Mouse (Mus musculus) heart, embryonic 12.5 days (tissue): ENCODE results near the gene Gfm2. TPM values are rescaled to one million over a fixed set of nuclear protein-coding genes. Genes with fewer than 3 reads are reported as not detected.

Experiments used
- ATAC-seq: fragments of 200-750 bp; cut with Nextera tagmentation; 2 replicates; pipeline ENCODE4 v1.8.0; 2017; ENCODE audit warnings: moderate TSS enrichment, moderate library complexity; ENCODE audit not compliant: insufficient number of reproducible peaks, low FRiP score
- H3K27ac ChIP-seq: fragments of 300-500 bp; sonication (generic); 2 replicates; pipeline ENCODE4 v1.5.1; 2016; ENCODE audit warnings: mild to moderate bottlenecking, moderate library complexity; ENCODE audit not compliant: poor library complexity, severe bottlenecking
- H3K27me3 ChIP-seq: fragments of 300-500 bp; sonication (generic); replicated peaks from 2 replicates; pipeline ENCODE4 v1.6.1; 2016; ENCODE audit warnings: mild to moderate bottlenecking, moderate library complexity
- H3K36me3 ChIP-seq: fragments of 300-500 bp; sonication (generic); 2 replicates; pipeline ENCODE4 v1.6.1; 2016; ENCODE audit warnings: mild to moderate bottlenecking, moderate library complexity
- H3K4me1 ChIP-seq: fragments of 300-500 bp; sonication (generic); replicated peaks from 2 replicates; pipeline ENCODE4 v1.6.1; 2016; ENCODE audit warnings: mild to moderate bottlenecking
- H3K4me2 ChIP-seq: fragments of 300-500 bp; sonication (generic); 2 replicates; pipeline ENCODE4 v1.6.1; 2016; ENCODE audit warnings: mild to moderate bottlenecking, moderate library complexity
- H3K4me3 ChIP-seq: fragments of 300-500 bp; sonication (generic); 2 replicates; pipeline ENCODE4 v1.5.1; 2016; ENCODE audit warnings: mild to moderate bottlenecking
- H3K9ac ChIP-seq: fragments of 300-500 bp; sonication (generic); 2 replicates; pipeline ENCODE4 v1.6.1; 2016; ENCODE audit warnings: mild to moderate bottlenecking, moderate library complexity
- H3K9me3 ChIP-seq: fragments of 300-500 bp; sonication (generic); replicated peaks from 2 replicates; pipeline ENCODE4 v1.6.1; 2016; ENCODE audit warnings: mild to moderate bottlenecking, moderate library complexity
- WGBS: fragments of 180-500 bp; shearing (Covaris S2); methylation state at CpG from one replicate; pipeline ENCODE4 v1.1.7; 2016; 5-methylcytosine and 5-hydroxymethylcytosine counted together
- polyA plus RNA-seq: library from polyadenylated mRNA; unstranded; fragments of >200 nt; fragmentation: Nextera tagmentation; extraction: Ambion mirVana; gene quantifications from 2 replicates; pipeline ENCODE4 v1.2.1, GENCODE M21; 2016

Gfm2 gene
- polyA plus RNA-seq, 1 experiment from 2014 or later = 35.7 TPM

DNA sequence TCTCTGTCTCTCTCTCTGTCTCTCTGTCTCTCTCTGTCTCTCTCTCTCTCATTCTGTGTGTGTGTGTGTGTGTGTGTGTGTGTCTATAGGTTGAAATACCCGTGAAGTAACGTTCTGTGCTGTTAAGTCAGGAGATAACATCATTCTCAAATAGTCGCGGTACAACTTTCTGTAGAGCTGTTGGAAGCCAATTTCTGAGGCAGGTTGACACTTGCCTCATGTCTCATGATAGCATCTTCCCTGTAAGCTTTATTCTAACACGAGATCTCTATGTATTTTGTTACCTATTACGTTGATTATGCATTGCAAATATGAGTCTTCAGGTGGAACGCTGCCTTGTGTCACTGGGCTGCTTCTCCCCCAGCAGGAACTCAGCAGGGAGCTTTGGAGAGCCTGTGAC is 4.6 kb downstream of the Gfm2 start:
- Histone ChIP-seq H3K4me2 (no peak overlapping the region), H3K36me3 (peaks cover 32% of the 10 kb centered on the region), H3K4me3 (no peak overlapping the region), H3K9ac (no peak overlapping the region), H3K27me3 (no peaks in the 10 kb centered on the region), H3K27ac (no peak overlapping the region), H3K9me3 (no peaks in the 10 kb centered on the region), H3K4me1 (peaks cover 5% of the 10 kb centered on the region)
- no peak for ATAC-seq
- WGBS = 86% methylated on average over 7 of the region's 7 CpGs

- no peaks in the 10 kb centered on the region for H3K9me3 ChIP-seq
- H3K27me3 ChIP-seq = no peaks in the 10 kb centered on the region
- H3K27ac ChIP-seq = no peak overlapping the region
- 58% methylated on average over 4 of the region's 4 CpGs for WGBS
- no peaks in the 10 kb centered on the region for H3K4me1 ChIP-seq
- H3K4me2 ChIP-seq = no peak overlapping the region
- peaks cover 61% of the 10 kb centered on the region for H3K36me3 ChIP-seq
- no peak for ATAC-seq
- no peak overlapping the region for H3K4me3 ChIP-seq
- no peak overlapping the region for H3K9ac ChIP-seq
Observed at GRCm38 (mm10) chr13:97145834-97146233, 8.1 kb downstream of the Gfm2 start.

DNA sequence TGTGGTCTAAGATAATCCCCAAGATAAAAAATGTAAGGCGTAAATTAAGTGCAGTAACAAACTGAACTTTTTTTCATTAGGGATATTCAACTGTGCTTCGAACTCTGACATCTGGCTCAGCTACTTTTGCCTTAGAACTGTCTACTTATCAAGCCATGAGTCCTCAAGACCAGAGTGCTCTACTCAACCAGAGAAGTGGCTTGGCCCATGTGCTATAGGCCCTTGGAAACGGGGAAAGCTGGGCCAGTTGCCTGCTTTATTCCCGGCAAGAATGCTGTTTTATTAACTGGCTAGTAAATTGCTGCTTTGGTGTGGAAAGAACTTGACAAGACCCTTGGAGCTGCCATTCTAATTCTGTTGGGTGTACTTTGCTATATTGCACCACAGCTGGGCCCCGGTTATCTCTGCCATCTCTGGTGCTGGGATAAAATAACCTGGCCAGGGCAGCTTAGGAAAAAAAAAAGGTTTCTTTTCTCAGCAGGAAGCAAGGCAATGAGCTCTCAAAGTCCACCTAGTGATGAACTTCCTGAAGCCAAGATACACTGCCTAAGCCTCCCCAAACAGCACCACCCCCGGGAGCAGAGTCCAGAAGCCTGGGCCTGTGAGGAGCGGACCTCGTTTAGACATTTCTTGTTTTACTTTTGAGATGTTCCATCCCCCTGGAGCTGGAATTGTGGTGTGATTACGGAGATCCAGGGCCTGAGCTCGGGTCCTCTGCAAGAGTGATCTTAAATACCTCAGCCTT is 38.0 kb downstream of the Gfm2 start:
- Histone ChIP-seq H3K4me1 (no peaks in the 10 kb centered on the region), H3K36me3 (peaks cover 80% of the 10 kb centered on the region), H3K4me2 (no peak overlapping the region), H3K9me3 (no peaks in the 10 kb centered on the region), H3K27ac (no peak overlapping the region), H3K4me3 (no peak overlapping the region), H3K27me3 (no peaks in the 10 kb centered on the region), H3K9ac (no peak overlapping the region)
- no peak for ATAC-seq
- 81% methylated on average over 10 of the region's 10 CpGs for WGBS

DNA sequence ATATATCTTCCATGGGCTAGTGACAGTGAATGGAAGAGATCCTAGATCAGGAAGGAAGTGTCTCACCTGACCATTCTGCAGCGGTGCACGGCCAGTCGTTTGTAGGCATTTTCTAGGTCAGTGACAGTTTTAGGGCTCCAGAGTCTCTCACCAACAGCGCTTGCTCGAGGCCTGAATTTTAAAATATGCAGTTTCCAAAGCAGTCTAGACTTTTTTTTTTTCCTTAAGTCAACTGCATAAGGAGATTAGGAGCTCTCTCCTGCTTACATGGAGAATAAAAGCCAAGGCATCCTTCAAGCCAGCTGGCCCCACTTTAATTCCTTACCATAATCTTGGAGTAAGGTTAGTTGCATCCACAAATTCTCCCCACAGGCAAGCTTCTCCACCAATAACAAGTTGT is 39.0 kb downstream of the Gfm2 start:
- Histone ChIP-seq H3K9me3 (no peaks in the 10 kb centered on the region), H3K27ac (no peak overlapping the region), H3K36me3 (peaks cover 80% of the 10 kb centered on the region), H3K4me2 (no peak overlapping the region), H3K4me1 (no peaks in the 10 kb centered on the region), H3K9ac (no peak overlapping the region), H3K4me3 (no peak overlapping the region), H3K27me3 (no peaks in the 10 kb centered on the region)
- WGBS = 85% methylated on average over 5 of the region's 5 CpGs
- no peak for ATAC-seq

DNA sequence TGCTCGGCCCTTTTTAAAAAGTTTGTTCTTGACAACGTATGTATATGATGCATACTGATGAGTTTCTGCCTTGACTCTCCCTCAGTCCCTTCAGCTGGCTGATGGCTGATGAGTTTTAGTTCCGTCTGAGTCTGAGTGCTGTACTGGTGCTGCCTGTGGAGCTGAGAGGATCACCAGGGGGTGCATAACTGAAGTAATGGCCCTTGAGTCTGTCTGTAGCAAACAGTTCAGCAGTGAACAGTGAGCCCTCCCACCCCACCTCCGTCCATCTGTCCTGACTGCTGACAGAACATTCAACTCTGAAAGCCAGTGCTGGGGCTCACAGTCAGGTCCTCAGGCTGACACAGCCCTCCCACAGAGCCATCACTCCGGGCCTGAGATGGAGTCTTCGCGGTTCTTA is 41.2 kb downstream of the Gfm2 start:
- 80% methylated on average over 7 of the region's 7 CpGs for WGBS
- peaks cover 68% of the 10 kb centered on the region for H3K36me3 ChIP-seq
- no peaks in the 10 kb centered on the region for H3K4me1 ChIP-seq
- no peak overlapping the region for H3K4me3 ChIP-seq
- no peaks in the 10 kb centered on the region for H3K27me3 ChIP-seq
- no peak overlapping the region for H3K9ac ChIP-seq
- ATAC-seq = no peak
- no peak overlapping the region for H3K4me2 ChIP-seq
- no peak overlapping the region for H3K27ac ChIP-seq
- no peaks in the 10 kb centered on the region for H3K9me3 ChIP-seq

DNA sequence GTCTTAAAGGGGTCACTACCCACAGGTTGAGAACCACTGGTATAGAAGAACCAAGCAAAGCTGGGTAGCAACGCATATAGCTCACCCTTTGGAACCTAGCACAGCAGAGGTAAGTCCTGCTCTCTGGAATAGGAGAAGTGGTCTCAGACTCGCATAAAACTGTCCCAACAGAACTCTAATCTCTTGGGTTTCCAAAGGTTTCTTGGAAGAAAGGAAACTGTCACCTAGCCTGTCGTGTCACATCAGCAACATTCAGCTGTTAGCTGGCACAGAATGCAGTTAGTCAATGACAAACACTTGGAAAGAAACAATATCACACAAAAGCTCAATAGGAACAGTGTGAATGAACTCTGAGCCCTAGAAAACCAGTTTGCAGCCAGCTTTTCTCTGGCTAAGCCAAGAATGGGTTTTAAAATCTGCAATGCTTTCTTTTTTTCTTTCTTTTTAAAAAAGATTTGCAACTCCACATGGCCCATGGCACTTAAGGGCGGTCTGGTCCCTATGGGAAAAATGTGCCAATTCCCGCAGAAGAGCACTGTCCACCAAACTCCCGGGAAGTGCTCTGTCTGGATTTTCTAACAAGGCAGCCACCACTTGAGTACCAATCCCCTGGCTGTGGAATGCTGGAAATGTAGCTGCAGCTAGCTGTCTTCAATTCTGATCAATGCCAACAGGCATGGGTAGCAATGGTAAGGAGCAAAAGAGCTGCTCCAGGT is 42.5 kb downstream of the Gfm2 start:
- Histone ChIP-seq H3K9ac (no peak overlapping the region), H3K4me3 (no peak overlapping the region), H3K27me3 (no peaks in the 10 kb centered on the region), H3K4me1 (peaks cover 8% of the 10 kb centered on the region), H3K4me2 (no peak overlapping the region), H3K36me3 (peaks cover 55% of the 10 kb centered on the region), H3K27ac (no peak overlapping the region), H3K9me3 (no peaks in the 10 kb centered on the region)
- no peak for ATAC-seq
- WGBS = 73% methylated on average over 6 of the region's 6 CpGs

GRCm38 (mm10) chr13:97182821-97183220 is 45.1 kb downstream of the Gfm2 start:
- ATAC-seq = no peak
- Histone ChIP-seq H3K4me3 (no peak overlapping the region), H3K27ac (no peak overlapping the region), H3K36me3 (peaks cover 36% of the 10 kb centered on the region), H3K9ac (no peak overlapping the region), H3K9me3 (no peaks in the 10 kb centered on the region), H3K4me2 (no peak overlapping the region), H3K27me3 (no peaks in the 10 kb centered on the region), H3K4me1 (peaks cover 13% of the 10 kb centered on the region)
- 76% methylated on average over 4 of the region's 4 CpGs for WGBS

DNA sequence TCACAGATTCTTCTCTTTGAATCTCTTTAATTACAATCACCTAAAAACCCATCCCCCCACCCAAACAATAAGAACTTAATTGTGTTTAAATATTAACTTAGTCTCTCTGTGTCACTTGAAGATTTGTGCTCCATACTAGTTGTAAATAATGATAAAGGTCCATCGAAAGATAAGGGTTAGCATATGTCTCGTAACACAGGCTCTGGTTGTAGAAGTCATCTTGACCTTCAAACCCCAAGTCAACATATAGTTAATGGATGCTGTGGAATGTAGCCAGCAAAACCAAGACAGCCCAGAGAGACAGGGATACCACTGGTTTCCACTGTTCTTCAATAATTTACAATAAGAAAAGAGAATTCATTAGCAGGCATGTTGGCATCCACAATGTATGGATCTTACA is 46.4 kb downstream of the Gfm2 start:
- WGBS = 75% methylated on average over 2 of the region's 2 CpGs
- Histone ChIP-seq H3K4me2 (no peak overlapping the region), H3K27me3 (no peaks in the 10 kb centered on the region), H3K9ac (no peak overlapping the region), H3K4me3 (no peak overlapping the region), H3K36me3 (peaks cover 24% of the 10 kb centered on the region), H3K9me3 (no peaks in the 10 kb centered on the region), H3K27ac (no peak overlapping the region), H3K4me1 (peaks cover 13% of the 10 kb centered on the region)
- no peak for ATAC-seq

DNA sequence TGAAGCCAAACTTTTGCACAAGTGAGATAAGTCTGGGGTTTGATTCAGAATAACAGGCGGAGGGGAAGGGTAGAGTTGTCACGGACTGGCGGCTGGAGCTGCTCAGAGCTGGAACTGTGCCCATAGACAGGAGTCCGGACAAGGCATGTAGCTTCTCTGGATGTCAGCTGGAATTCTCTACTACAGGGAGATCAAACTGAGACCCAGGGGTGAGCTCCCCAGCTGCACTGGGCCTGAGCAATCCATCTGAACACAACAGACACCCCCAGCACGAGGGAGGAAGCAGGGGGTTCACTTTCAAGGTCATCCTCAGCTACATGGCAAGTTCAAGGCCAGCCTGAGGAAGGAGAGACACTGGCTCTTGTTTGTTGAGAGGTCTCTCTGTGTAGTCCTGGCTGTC is 46.9 kb downstream of the Gfm2 start:
- no peak overlapping the region for H3K4me3 ChIP-seq
- no peaks in the 10 kb centered on the region for H3K27me3 ChIP-seq
- H3K4me2 ChIP-seq = no peak overlapping the region
- peak overlapping the region; percentile 51; the same call in 1 of the 2 replicates for H3K27ac ChIP-seq
- no peak overlapping the region for H3K9ac ChIP-seq
- peaks cover 21% of the 10 kb centered on the region for H3K36me3 ChIP-seq
- WGBS = 34% methylated on average over 5 of the region's 5 CpGs
- peaks cover 13% of the 10 kb centered on the region for H3K4me1 ChIP-seq
- no peaks in the 10 kb centered on the region for H3K9me3 ChIP-seq
- no peak for ATAC-seq

GRCm38 (mm10) chr13:97186346-97186745 is 48.6 kb downstream of the Gfm2 start:
- H3K4me3 ChIP-seq = no peak overlapping the region
- no peak for ATAC-seq
- H3K27ac ChIP-seq = no peak overlapping the region
- H3K36me3 ChIP-seq = peaks cover 12% of the 10 kb centered on the region
- WGBS = 81% methylated on average over 4 of the region's 4 CpGs
- no peak overlapping the region for H3K4me2 ChIP-seq
- no peaks in the 10 kb centered on the region for H3K27me3 ChIP-seq
- H3K9me3 ChIP-seq = no peaks in the 10 kb centered on the region
- H3K9ac ChIP-seq = no peak overlapping the region
- H3K4me1 ChIP-seq = peaks cover 13% of the 10 kb centered on the region

GRCm38 (mm10) chr13:97187693-97188092 is 50.0 kb downstream of the Gfm2 start:
- ATAC-seq = no peak
- Histone ChIP-seq H3K27ac (no peak overlapping the region), H3K4me1 (peaks cover 13% of the 10 kb centered on the region), H3K27me3 (no peaks in the 10 kb centered on the region), H3K4me2 (no peak overlapping the region), H3K9ac (no peak overlapping the region), H3K9me3 (no peaks in the 10 kb centered on the region), H3K4me3 (no peak overlapping the region), H3K36me3 (peaks cover 12% of the 10 kb centered on the region; the same call in 1 of the 2 replicates)
- WGBS = 61% methylated on average over 5 of the region's 5 CpGs
